Mouse (Mus musculus) CD4-positive helper T cell, adult 2 months (primary cell): Measurements from ENCODE around the gene B3galnt1.
"Not testable (repeated sequence)": the region's sequence is repeated elsewhere in the genome, so short reads cannot be mapped to it uniquely, and the experiment has no call there.

ENCODE experiments used
- DNase-seq: peaks from one replicate; pipeline ENCODE4 v3.0.0-alpha.2; 2012; ENCODE audit warnings: low read depth, missing footprints, low spot score

The B3galnt1 gene

DNA sequence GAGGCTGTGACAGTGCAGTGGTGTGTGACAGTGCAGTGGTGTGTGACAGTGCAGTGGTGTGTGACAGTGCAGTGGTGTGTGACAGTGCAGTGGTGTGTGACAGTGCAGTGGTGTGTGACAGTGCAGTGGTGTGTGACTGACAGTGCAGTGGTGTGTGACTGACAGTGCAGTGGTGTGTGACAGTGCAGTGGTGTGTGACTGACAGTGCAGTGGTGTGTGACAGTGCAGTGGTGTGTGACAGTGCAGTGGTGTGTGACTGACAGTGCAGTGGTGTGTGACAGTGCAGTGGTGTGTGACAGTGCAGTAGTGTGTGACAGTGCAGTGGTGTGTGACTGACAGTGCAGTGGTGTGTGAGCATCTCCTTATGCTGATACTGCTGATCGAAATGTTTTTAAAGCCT lies 33.2 kb downstream of the B3galnt1 start:
- DNase-seq = not testable (repeated sequence)

DNA sequence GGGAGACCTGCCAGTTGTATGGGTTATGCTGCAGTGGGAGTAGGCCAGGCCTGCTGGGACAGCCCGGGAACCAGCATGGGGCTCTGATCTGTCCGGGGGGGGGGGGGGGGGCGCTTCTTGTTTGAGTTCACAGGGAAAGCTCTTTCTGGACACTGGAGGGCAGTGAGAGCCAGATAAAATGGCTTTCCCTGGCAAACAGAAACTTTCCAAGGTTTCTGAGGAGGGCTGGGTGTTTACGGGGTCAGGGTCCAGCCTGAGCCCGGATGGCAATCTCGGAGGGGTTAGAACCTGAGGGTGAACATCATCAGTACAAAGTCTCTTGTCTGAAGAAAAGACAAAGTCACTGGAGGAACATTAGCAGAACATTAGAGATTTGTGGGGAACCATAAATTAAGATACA lies 35.4 kb downstream of the B3galnt1 start:
- no peak for DNase-seq

DNA sequence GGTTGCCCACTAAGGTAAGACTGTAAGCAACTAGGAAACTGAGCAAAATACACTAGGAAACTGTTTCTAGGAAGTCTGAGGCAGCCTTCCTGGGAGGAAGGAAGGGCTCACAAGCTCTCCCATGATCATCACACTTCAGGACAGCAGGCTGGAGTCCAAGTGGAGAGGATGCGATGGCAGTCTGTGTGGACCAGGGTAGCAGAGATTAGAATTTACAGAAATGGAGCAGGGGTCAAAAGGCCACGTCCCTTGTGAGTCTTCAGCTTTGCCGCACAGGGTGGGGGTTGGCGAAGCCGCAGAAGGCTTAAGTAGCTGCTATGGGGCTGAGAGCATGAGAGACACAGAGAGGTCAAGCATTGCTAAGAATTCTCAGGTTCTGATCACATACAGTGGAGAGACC lies 37.1 kb downstream of the B3galnt1 start:
- DNase-seq = no peak

DNA sequence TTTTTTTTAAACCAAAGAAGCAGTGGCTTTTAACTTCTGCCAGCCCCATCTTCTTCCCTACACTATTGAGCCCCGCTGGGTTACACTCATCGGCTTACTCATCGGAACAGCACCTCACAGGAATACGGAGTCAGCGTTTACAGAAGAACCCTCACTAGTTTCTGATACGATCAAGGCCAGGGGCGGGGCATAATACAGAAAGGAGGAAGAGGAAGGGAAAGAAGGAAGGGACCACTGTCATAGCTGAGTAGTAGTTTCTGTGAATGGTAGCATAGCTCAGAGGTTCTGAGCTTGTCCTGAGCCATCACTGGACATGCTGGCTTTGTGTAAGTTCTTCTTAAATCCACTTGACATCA lies 38.8 kb downstream of the B3galnt1 start:
- DNase-seq = no peak

DNA sequence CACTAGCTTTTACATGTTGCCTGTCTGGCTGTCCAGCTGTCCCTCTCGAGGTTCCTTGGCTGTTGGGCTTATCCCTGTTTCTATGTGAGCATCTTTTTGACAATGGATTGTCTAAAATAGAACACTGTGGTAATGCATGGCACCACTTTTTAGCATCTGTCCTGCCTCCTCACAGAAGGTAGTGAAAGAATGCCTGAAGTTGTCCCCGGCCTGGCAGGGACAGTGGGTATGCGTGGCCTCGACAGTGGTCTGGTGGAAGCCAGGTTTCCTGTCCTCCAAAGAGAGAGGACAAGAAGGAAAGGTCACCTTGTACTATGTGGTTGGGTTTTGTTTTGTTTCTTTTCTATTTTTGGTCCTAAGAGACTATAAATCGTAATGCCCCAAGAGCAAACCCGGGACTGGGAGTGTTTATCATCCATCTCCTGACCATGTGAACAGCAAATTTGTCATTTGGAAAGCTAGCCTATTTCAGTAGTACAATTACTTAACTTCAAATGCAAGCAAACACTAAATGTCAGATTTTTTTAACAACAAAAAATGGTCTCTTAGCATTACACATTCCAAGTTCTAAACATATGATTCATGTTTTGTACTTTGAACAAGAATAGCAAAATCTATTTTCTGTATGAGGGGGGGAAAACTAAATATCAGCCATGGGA lies 39.3 kb downstream of the B3galnt1 start:
- no peak for DNase-seq

DNA sequence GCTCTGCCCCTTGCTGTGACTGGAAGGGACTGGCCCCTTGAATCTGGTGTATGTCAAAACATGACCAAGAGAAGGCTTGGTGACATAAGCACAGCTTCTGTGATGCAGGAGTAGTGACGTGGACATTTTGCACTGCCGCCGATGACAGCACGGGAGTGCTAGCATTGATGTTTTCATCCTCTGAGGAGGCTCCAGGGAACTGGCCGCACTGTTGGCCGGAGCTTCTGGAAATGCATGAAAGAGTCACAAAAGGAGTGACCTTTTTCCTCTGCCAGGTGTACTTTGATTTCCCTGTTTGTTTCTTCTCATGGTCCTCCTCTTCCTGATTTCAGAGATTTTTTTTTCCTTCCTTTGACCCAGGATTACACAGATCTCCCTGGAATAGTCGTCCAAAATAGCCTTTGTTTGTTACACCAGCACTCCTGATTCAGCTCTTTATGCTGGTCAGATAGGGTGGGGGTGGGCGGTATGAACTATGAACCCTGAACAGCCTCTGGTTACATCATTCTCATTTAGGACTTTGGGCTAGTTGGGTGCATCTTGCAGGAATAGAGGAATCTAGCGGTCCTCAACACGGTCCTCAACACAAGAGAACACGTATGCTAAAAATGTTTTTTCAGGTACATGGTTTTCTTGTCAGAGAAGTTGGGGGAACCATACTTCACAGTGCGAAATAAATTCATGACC lies 42.5 kb downstream of the B3galnt1 start:
- DNase-seq = no peak

DNA sequence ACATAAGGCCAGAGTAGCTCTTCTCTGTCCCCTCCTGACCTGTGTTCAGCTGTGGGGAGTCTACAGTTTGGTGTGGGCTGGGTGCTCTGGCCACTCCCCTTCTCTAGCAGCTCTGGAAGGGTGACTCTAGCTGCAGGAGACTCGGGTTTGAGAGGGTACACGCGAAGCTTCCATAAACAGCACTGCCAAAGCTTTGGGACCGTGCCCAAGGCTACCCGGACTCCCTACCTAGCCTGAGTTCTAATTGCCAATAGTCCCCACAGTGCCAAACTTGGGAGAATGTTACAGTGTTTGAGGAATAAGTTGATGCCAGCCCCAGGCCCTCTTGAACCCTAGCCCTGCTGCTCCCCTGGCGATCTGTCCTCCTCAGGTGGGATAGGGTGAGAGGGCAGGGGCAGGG lies 43.2 kb downstream of the B3galnt1 start:
- DNase-seq = no peak

DNA sequence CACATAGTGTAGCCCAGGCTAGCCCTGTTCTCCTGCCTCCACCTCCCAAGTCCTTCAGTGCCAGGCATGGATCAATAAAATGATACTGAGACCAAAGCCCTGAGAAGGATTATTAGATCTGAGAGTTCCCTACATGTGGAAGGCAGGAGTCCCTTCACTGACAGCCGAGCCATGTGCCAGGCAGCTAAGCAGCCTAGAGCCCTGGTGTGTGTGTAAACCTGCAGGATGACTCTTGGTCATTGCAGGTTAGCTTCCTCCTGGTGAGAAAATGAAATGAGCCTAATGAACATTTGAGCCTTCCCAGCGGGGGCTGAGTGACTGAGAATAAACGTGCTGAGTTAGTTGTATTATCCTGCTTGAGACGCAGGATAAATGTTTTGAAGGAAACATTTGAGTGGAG lies 49.2 kb downstream of the B3galnt1 start:
- no peak for DNase-seq

DNA sequence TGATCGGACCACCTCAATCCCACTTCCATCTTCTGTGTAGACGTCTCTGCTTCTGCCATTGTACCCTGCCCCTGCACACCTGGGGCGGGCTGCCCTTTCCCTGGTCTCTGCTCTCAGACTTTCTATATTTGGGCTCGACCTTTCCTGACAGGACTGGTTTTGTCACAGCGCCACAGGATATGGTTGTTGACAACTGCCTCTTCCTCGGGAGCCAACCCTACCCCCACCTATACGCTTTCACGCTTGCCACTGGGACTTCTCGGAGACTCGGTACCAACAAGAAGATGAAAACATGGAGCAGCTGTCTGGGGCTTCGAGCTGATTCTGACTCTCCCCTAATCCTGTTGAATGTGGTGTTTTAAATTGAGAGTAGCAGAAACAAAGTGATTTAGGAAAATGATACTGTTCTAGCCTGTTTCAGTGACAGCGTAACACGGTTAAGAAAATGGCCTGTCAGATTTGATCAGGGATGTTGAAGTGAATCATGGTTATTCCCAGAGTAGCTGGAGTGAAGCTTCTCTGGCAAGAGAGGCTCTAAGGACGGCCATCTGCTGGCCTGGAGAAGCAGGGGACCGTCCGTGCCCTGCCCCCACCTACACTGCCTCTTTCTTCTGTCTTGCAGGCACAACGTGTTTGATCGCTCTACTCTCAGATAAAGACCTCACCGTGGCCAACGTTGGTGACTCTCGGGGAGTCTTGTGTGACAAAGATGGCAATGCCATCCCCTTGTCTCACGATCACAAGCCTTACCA lies 49.9 kb downstream of the B3galnt1 start:
- no peak for DNase-seq

DNA sequence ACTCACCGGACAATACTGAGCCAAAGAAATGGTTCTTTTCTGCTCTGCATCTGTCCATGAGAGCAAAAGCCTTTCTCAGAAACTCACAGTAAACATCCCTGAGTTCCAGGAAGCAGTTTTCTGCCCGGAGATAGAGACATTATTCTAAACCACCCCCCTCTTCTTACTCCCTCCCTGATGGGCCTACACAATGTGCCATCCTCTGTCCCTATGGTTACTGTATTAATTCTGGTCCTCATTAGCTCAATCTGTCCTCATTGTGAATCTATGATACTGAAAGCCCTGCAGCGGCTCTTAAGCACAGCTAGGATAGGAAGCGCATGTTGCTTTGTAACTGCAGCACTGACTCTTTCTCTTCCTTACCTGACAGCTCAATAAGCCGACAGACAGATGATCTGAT lies 53.7 kb downstream of the B3galnt1 start:
- no peak for DNase-seq

DNA sequence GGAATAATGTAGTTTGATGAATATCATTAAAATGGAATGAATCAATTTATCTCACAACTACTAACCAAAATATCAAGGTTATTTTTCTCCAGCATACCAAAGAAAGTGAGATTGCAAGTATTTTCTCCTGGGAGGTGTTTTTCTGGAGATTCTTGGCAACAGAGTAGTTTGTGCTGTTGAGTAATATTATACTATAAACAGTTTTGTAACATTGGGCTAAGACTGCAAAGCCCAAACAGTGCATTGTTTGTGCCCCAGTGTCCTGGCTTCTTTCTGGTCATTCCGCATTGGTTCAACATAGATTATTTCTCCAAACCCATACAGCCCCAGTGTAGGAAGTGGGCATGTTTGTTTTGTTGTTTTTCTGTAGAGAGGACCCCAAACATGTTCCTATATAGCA lies 55.0 kb downstream of the B3galnt1 start:
- DNase-seq = no peak

DNA sequence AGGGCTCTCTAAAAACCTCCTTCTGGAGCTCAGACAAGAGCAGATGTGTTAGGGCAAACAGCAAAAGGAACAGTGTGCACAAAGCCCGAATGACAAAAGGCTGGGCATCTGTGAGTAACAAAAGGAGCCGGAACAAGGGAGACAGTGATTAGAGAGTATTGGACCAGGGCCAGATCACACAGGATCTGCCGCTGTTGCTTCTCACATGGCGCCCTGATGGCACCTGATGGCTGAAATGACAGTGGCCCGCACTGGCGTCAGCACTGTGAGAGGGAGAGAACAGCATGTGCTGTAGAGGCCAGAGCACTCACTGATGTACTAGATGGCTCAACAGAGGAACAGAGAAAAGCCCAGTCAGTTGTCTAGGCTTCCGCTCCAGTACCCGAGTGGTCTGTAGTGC lies 55.8 kb downstream of the B3galnt1 start:
- no peak for DNase-seq

DNA sequence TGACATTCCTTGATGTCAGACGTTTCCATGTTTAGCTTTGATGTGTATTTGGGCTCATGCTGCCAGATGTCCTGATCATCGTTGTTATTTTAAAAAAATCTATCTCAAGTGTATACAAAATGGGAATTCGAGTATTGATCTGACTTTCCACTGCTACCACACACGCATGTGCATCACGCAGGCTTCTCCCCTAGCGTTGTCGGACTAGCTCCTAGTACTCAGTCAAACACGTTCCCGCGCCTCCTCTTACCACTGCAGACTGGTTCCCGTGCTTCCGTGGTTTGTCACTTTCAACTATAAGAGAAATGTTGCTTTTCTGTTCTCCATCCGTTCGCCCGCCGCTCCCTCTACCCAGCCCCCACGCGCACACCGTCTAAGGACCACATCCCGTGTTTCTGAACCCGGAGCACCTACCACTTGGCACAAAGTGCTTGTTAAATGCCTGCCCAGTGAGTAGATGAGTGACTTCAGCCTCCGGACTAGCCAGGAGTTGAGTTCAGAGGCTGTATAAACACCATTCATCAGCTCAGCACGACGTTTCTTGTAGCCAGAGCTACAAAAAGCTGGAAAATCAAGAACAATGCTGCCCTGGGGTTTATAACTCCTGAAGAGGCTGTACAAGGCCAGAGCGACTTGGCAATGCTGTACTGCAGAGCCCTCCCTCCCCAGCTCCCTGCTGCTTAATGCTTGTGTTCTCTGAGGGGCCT lies 62.7 kb downstream of the B3galnt1 start:
- no peak for DNase-seq

DNA sequence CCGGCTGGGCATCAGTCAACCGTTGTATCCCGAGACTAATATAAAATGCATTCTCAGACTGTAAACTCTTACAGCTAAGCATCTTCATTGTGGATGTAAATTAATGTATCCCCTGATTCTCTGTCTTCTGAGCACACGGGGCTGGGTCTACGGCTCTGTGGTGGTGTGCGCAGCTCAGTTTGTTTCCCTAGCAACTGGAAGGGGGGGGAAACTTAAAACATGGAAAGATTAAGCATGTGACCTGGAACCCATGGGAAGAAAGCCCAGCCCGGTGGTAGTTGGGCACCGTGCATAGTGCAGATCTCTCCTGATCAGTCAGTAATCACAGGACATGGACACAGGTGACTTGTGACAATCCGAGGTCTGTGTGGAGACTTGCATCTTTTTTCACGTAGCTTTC lies 63.3 kb downstream of the B3galnt1 start:
- DNase-seq = no peak

DNA sequence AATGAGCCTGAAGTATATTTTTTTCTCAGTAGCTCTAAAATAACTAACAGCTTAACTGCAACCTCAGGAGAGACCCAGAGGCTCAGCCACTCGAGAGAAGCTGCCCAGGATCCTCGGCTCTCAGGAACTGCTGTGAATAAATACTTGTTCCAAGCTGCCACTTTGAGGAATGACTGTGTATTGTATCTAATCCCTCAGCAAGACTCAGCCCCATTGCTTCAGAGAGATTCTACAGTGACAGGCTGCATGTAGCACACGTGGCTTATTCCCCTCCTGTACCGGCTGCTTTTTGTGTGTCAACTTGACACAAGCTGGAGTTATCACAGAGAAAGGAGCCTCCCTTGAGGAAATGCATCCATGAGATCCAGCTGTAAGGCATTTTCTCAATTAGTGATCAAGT lies 66.1 kb downstream of the B3galnt1 start:
- no peak for DNase-seq

DNA sequence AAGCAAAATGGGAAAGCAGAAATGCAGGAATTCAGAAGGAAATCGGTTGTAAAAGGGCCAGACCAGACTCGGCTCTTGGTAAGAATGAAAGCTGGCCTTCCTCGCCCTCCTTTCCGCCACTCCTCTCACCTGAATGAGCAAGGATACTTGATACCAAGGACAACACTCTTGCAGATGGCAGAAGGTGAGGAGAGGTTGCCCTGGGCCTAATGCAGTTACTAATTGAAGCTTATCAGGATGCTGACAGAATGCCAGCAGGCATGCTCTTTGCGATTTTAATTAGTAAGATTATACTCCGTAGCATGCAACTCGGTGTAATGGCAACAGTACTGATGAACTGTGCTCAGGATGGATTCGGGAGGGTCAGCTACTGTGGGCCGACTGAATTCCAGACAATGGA lies 67.2 kb downstream of the B3galnt1 start:
- DNase-seq = no peak

DNA sequence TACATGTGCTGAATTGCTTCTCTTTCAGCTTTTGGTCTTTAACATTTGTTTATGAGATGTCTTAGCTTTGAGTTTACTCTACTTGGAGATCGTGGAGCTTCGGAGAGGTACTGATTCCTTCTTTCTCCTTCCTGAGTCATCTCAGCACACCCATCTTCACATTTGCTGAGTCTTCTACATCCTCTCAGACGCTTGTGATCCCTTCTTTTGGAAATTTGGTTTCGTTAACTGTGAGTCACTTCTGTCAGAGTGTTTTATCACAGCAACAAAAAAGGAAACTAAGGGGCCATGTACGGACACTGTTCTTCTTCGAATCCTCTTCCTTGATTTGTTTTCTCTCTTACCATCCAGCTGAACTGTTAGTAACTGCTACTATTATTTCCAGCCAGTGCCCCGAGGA lies 69.2 kb downstream of the B3galnt1 start:
- DNase-seq = no peak

DNA sequence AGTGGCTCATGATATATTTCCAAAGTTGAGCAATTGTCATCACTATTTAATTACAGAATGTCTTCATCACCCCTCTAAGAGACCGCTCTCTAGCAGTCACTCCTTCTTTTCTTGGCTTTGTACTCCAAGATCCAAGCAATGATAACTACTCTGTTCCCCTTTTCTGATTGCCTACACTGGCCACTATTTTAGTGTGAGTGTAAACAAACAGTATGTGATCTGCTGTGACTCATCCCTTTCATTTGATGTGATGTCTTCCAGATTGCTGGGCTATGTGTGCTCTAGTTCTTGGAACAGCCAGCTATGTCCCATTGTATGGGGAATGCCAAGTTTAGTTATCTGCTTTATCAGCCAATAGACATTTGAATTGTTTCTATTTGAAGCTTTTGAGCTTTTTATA lies 71.4 kb downstream of the B3galnt1 start:
- no peak for DNase-seq

DNA sequence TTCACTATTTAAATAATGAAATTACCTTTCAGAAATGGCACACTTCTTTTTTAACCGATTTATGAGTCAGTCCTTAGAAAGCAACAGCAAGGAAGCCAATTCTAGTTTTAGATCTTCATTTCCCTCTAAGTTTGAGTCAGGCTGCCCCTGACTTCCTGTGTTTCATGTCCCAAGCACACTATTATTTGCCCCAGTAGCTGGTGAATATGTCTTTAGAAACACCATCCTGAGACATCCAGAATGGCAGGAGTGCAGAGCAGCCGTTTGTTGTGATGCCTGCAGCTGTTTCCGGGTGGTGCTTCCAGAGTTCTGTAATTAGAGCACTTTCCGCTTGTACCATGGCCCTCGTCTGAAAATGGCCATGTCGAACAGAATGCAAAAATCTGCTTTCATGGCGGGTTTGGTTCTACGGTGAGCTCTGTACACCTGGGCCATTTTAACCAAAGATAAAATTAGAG lies 73.7 kb downstream of the B3galnt1 start:
- DNase-seq = no peak

DNA sequence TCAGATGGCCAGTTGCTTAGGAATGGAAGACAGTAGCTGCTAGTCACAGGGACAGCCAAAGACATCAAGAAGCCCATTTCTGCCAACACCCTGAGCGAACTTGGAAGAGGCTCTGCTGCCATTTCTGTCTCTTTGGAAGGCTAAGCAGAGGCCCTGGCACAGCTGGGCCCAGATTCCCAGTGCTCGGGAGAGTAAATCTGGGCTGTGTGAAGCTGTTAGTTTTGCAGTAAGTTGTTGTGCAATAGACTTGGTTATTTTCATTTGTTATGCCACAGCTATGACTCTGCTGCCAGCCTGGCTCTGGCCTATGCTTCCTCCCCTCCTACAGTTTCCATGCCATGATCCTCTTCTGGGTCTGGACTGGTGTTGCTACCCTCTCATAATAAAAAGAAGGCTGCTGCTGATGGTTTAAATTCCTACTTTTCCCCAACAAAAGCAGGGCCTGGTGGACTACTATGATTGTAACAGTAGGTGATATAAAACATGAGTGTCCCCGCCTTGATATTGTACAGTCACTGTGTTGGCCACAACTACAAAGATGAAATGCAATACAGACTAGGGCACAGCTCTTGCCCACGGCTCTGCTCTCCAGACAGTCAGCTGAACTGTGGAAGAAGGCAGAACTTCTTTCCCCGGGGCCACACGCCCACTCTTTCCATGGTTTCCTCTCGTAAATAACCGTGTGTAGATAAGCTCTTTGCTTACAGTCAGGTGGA lies 74.2 kb downstream of the B3galnt1 start:
- DNase-seq = peak; percentile 15
